Mouse (Mus musculus) 416B (cell line): ENCODE measurements around the gene Spast.
"Not testable (repeated sequence)": the region's sequence is repeated elsewhere in the genome, so short reads cannot be mapped to it uniquely, and the experiment has no call there.

Source experiments
- DNase-seq: peaks from one replicate; pipeline ENCODE4 v3.0.0; 2011; ENCODE audit warnings: low read depth

Spast gene

GRCm38 (mm10) chr17:74327195-74327594 is 11.6 kb upstream of the Spast start:
- not testable (repeated sequence) for DNase-seq

DNA sequence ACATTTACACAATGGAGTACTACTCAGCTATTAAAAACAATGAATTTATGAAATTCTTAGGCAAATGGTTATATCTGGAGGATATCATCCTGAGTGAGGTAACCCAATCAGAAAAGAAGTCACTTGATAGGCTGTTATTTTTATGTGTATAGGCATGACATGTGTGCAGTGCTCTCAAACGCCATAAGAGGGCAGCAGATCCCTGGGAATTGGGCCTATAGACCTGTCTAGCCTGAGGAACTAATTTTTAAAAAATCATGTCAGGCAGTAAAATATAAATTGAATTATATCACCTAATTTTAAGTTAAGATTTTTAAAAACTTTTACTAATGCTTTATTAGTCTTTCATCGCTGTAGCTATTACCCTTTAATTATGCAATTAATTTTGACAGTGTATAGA is 10.6 kb upstream of the Spast start:
- peak; percentile 71 for DNase-seq

DNA sequence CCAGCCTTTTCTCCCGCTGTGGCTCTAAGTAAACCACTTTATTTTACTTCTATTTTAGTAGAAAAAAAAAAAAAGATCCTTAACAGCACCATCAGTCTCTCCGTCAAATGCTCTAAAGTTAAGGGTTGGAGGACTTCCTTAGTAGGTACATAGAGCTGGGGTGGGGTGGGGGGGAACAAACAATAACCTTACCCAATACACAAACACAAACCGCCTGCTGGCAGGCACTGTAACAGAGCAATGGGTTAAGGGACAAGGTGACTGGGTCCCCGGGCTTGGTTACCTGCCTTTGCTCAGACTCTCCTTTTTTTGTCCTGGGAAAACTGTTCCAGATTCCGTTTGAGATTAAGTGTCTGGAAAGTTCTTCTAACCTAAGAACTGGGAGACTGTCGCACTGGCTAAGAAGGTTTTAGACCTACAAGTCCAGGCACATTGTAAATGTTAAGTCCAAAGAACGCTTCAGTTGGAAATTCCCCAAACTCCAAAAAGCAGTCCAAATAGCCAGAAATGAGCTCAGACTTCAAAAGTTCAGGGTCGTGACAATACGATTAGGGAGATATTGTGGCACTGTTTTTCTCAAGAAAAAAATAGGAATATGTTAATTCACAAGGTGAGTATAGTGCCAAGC is 7.6 kb upstream of the Spast start:
- DNase-seq, result no peak

- DNase-seq, result peak; percentile 88
These were observed 409 bp upstream of the Spast start for GRCm38 (mm10) chr17:74338225-74338931.

DNA sequence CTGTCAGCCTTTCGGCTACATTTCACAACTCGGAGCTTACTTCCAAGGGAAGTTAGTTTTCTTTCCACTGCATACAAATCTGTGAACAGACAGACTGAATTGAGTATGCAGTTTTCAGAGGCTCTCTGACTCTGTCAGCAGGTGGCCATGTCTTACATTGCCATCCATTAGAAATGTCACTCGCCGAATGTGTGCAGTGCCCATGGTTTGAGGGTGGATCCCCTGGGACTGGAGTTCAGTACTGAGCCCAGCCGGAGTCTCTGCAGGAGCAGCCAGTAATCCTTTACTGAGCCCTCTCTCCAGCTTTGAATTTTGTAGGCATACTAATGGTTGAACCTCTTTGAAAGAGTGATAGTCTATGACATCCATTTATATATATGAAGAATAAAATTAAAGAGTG is 2.4 kb downstream of the Spast start:
- DNase-seq, result no peak

GRCm38 (mm10) chr17:74363592-74363991 is 24.8 kb downstream of the Spast start:
- no peak for DNase-seq

DNA sequence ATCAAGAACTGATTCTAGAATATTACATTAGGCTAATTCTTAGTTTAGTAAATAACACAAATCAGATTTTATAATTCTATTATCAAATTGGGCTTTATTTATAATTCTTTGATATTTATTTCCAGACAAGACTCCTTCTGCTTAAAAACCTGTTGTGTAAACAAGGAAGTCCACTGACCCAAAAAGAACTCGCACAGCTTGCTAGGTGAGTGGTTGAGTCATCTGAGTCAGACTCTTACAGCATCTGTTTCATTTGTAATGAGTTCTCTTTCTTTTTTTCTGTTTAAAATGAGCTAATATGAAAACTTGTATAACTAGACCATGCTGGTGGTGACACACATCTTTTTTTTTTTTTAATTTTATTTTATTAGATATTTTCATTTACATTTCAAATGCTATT is 38.1 kb downstream of the Spast start:
- DNase-seq, result no peak

DNA sequence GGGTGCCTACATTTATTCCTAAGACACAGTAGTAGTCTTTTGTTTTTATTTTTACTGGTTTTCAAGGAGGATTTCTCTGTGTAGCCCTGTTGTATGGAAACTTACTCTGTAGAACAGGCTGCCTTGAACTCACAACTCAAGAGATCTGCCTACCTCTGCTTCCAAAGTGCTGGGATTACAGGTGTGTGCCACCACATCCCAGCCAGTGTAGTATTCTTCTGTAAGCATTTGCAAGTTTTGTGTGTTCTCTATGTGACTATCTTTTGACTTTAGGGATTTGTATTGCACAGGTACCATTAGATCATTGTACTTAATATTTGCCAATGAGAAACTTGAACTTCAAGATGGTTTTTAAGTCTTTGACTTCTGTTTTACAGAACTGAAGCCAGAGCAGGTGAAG is 47.9 kb downstream of the Spast start:
- no peak for DNase-seq

DNA sequence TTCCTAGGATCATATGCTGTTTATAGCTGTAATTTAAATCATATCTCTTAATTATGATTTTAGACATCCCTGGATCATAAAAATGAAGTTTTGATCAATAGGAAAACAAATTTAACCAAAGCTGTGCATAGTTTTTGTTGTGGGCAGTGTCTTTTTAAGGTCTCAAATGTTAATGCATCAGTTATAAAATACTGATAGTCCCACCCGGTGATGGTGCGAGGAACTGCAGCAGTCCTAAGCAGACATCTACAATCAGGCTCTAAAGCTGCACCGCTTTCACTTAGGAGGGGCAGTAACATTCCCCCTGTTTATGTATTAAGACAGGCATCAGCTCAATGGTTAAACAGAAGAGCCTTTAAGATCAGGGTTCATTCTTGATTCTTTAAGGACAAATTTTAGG is 51.1 kb downstream of the Spast start:
- peak; percentile 11 for DNase-seq

DNA sequence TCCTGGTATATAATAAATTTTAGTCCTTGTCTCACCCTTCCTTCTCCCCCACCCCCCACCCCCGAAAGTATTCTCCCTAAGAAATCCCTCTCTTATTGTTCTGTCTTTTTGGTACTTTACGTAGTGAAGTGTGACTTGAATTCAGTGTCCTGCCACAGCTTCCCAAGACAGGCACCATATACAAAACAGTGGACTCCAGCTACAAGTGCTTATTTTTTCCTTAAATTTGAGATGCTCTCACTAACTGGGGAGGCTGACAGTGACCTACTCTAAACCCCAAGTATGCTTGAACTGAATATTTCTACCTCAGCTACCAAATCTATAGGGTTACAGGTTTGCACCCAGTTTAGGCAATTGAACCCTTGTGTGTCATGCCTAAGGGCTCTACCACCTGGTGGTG is 55.6 kb downstream of the Spast start:
- no peak for DNase-seq

DNA sequence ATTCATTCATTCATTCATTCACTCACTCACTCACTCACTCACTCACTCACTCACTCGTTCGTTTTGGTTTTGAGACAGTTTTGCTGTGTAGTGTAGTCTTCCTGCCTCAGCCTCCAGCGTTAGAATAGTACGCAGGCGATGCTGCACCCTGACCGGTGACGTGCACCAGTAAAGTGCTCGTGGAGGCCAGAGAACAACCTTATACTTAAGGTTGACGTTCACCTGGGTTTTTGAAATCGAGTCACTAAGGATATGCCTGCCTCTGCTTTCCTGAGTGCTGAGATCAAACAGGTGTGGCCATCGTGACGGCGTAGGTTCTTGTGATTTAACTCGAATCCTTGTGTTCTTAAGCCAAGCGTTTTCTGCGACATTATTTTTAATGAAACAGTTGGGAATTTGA is 56.1 kb downstream of the Spast start:
- no peak for DNase-seq

DNA sequence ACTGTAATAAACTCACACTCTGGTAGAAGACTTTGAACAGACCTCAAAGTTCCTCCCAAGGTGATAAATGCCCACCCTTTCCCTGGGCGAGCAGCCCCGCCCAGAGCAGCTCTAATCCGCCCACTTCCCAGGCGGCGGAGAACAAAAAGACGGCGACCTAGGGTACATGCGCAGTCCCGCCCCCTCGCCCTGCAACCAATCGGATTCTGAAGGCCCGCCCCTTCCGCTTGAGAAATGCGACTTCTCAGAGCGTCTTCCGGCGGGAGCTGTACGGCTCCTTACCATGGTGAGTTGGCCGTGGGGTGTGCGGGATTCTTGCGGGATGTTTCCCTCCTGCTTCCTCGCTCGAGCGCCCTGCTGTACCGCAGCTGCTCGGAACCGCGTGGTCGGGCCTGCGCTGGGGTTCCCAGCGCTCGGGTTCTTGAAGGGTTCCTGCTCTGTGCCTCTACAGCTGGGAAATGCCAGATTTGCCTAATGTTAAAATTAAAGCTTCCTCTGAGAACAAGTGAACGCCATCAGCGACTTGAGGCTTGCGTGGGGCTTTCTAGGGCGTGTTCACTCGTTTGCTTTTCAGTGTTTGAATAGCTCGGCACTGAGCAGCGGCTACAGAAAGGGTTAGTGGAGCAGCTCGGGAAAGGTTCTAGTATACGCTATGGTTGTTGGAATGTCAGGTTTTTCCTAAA is 56.7 kb downstream of the Spast start, which contains the start of gene Slc30a6:
Gene Slc30a6 (plus strand): TSS at position 226 of the 683 bp plus-strand sequence.
- DNase-seq, result peak; percentile 92

DNA sequence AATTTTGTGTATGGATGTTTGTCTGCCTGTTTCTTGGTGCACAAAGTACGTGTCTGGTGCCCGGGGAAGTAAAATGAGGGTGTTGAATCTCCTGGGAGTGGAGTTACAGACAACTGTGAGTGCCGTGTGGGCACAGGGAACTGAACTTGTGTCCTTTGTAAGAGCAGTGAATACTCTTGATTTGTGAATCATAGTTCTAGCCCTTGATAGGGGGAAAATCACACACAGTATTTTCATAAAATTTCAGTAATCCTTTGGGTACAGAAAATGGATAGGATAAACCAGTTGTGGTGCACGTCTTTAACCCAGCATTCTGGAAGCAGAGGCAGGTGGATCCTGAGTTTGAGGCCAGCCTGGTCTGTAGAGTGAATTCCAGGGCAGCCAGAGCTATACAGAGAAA is 58.0 kb downstream of the Spast start:
- no peak for DNase-seq

DNA sequence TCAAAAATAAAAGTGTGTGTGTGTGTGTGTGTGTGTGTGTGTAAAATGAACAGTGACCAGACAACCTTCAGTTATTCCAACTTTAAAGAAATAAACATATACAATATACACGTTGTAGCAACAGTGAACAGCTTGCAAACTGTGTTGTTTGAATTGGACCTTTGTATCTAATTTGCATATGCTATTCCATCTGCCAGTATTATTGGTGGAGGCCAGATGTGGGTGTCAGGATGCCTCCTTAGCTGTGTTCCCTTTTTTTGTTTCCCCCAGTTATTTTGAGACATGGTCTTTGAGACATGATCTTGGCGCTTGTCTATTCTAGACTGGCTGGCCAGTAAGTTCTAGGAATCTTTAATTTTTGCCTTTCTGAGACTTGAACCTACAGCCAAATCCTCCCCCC is 58.4 kb downstream of the Spast start:
- peak; percentile 26 for DNase-seq

- DNase-seq, result no peak
These were observed 63.9 kb downstream of the Spast start for GRCm38 (mm10) chr17:74402486-74403222.

DNA sequence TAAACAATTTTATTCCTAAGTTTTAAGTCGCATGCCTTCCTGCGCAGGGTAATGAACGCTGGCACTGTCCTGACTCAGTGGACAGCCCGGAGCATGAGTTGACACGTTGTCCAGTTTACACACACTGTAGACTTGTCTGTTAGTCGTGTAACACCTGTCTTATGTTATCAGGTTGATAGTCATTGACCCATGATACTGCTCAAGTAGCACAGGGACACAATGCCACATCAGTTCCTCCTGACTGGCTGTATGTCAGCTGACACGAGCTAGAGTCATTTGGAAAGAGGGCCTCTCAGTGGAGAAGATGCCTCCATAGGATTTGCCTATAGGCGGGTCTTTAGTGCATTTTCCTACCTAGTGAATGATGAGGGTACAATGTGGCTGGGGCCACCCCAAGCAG is 67.7 kb downstream of the Spast start:
- DNase-seq, result no peak

DNA sequence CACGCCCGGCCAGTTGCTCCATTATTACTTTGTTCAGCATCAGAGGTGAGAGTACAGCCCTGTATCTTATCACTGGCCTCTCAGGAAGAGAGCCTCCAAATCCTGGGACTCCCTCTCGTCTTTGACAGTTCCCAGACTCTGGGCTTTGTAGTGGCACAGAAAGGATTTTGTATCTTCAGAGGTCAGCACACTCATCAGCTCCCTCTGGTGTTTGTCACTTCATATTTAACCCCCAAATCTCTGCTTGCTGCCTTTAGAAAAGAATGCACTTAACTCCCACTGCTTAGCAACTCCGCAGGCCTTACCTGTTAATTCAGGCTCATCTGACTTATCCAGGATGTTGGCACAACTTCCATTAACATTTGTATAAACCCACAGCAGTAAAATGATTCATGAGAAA is 70.9 kb downstream of the Spast start:
- DNase-seq, result peak; percentile 13

DNA sequence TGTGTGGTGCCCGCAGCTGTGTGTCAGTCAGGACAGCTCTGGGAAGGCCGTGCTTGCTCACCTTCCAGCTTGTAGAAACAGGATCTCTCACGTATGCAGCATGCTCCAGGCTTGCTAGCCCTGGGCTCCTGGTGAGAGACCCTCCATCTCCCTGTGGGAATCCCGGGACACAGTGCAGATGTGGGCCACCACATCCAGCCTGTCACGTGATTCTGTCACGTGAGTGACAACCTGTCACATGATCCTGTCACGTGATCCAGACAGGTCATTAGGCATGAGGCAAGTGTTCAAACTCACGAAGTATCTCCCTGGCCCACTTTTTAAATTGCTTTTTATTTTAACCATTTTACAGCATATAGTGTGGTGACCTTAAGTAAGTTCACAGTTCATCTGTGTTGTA is 74.5 kb downstream of the Spast start:
- DNase-seq, result no peak

GRCm38 (mm10) chr17:74414671-74415070 is 75.9 kb downstream of the Spast start:
- DNase-seq, result peak; percentile 24

- DNase-seq, result no peak
These were observed 78.1 kb downstream of the Spast start for GRCm38 (mm10) chr17:74416841-74417360.

GRCm38 (mm10) chr17:74418171-74418570 is 79.4 kb downstream of the Spast start:
- DNase-seq, result no peak

- DNase-seq, result no peak
These were observed 81.9 kb downstream of the Spast start for GRCm38 (mm10) chr17:74420656-74421055.
